Mouse (Mus musculus) cortical plate, adult 2 months (tissue): Measurements from ENCODE around the gene Tyk2.

Source experiments
- CTCF ChIP-seq: fragments of 200-500 bp; IDR thresholded peaks from 2 replicates; pipeline ENCODE4 v1.5.1; 2011; ENCODE audit warnings: mild to moderate bottlenecking, control low read depth, low read length; ENCODE audit not compliant: insufficient read depth; ENCODE audit errors: extremely low read depth
- POLR2A ChIP-seq: fragments of 200-500 bp; IDR thresholded peaks from 2 replicates; pipeline ENCODE4 v1.6.1; 2011; ENCODE audit warnings: mild to moderate bottlenecking, low read length, control low read depth; ENCODE audit not compliant: insufficient read depth; ENCODE audit errors: extremely low read depth

- no peak for TF ChIP-seq CTCF
- peak; percentile 76; the same call in 1 of the 2 replicates for TF ChIP-seq POLR2A
These were observed at the start of gene Tyk2 for GRCm38 (mm10) chr9:21131059-21131956.
